Mouse (Mus musculus): ENCODE measurements around the gene Mon1b. TPM values are rescaled to one million over a fixed set of nuclear protein-coding genes. Genes with fewer than 3 reads are reported as not detected.
A peak's percentile ranks its signal among the peaks of the same experiment; 100 is the strongest.

Mon1b gene
- total RNA-seq, 1 experiment: 5.3 TPM

DNA sequence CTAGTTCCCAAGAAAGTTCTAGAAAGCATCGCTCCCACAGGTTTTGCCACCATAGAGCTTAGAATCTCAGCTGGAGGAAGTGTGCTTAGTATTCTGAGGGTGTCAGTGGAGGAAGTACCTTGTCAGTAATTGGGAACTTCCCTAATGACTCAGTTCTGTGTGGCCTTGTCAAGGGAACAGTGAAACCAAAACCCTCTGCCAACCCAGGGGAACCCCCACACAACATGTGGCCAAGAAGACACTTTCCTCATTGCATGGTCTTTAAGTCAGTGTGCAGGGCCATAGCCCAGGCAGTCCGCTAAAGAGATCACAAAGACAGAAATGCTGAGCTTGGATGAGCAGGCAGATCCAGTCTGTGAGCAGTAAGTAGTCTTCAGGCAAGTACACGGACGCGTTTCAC is 20.8 kb downstream of the Mon1b start:
- H3K9ac ChIP-seq (ENCODE audit: insufficient read depth, low read depth, low read length, poor library complexity, severe bottlenecking): no peak overlapping the region
- TF ChIP-seq MAFK (IDR thresholded peaks at IDR 0.05; ENCODE audit: insufficient read depth, low read depth, low read length): no peak
- no peak for TF ChIP-seq CHD2 (IDR thresholded peaks at IDR 0.05; ENCODE audit: low read depth, low read length)
- no peak for TF ChIP-seq ZNF384 (IDR thresholded peaks at IDR 0.05; ENCODE audit: low read depth, low read length)
- TF ChIP-seq ZC3H11A (IDR thresholded peaks at IDR 0.05; ENCODE audit: borderline replicate concordance, low read depth, low read length): no peak
- in situ Hi-C loops (cut with MboI; ENCODE audit: low sequenced_read_pairs in 2 of 2, unreplicated experiment in 2 of 2): loop anchor here in 1 of 2 experiments (25.0 kb wide), 1 partner anchor 331 kb away; no protein-coding TSS in a partner anchor
- H3K9me3 ChIP-seq (ENCODE audit: control insufficient read depth, insufficient read depth, low read depth, low read length): no peaks in the 10 kb centered on the region
- DNase-seq (ENCODE audit: low read depth, low spot score): no peak
- H3K27ac ChIP-seq (ENCODE audit: insufficient read depth, low read depth, low read length, poor library complexity, severe bottlenecking): no peak overlapping the region
- no peaks in the 10 kb centered on the region for H3K4me1 ChIP-seq (ENCODE audit: control insufficient read depth in 2 of 2, insufficient read depth in 2 of 2, low read length in 2 of 2, poor library complexity in 1 of 2)
- H3K4me3 ChIP-seq (ENCODE audit: insufficient read depth in 1 of 2, low read depth in 1 of 2, low read length in 2 of 2, poor library complexity in 1 of 2, severe bottlenecking in 1 of 2): no peak overlapping the region
- H3K36me3 ChIP-seq (ENCODE audit: control insufficient read depth, insufficient read depth, low read length, poor library complexity, severe bottlenecking): no peaks in the 10 kb centered on the region

GRCm38 (mm10) chr8:113656681-113657298 is 21.4 kb downstream of the Mon1b start:
- DNase-seq (ENCODE audit: low read depth, low spot score): no peak
- no peaks in the 10 kb centered on the region for H3K4me1 ChIP-seq (ENCODE audit: control insufficient read depth in 2 of 2, insufficient read depth in 2 of 2, low read length in 2 of 2, poor library complexity in 1 of 2)
- H3K36me3 ChIP-seq (ENCODE audit: control insufficient read depth, insufficient read depth, low read length, poor library complexity, severe bottlenecking): no peaks in the 10 kb centered on the region
- in situ Hi-C loops (cut with MboI; ENCODE audit: low sequenced_read_pairs in 2 of 2, unreplicated experiment in 2 of 2): loop anchor here in 1 of 2 experiments (25.0 kb wide), 1 partner anchor 331 kb away; no protein-coding TSS in a partner anchor
- no peak overlapping the region for H3K9ac ChIP-seq (ENCODE audit: insufficient read depth, low read depth, low read length, poor library complexity, severe bottlenecking)
- H3K9me3 ChIP-seq (ENCODE audit: control insufficient read depth, insufficient read depth, low read depth, low read length): no peaks in the 10 kb centered on the region
- no peak overlapping the region for H3K27ac ChIP-seq (ENCODE audit: insufficient read depth, low read depth, low read length, poor library complexity, severe bottlenecking)
- no peak overlapping the region for H3K4me3 ChIP-seq (ENCODE audit: insufficient read depth in 1 of 2, low read depth in 1 of 2, low read length in 2 of 2, poor library complexity in 1 of 2, severe bottlenecking in 1 of 2)
- TF ChIP-seq HCFC1 (IDR thresholded peaks at IDR 0.05; ENCODE audit: borderline replicate concordance, insufficient read depth, low read length): no peak

GRCm38 (mm10) chr8:113660128-113660527 is 24.7 kb downstream of the Mon1b start:
- no peak for DNase-seq (ENCODE audit: low read depth, low spot score)
- Histone ChIP-seq H3K9me3 (ENCODE audit: control insufficient read depth, insufficient read depth, low read depth, low read length) (no peaks in the 10 kb centered on the region), H3K9ac (ENCODE audit: insufficient read depth, low read depth, low read length, poor library complexity, severe bottlenecking) (no peak overlapping the region), H3K4me1 (ENCODE audit: control insufficient read depth in 2 of 2, insufficient read depth in 2 of 2, low read length in 2 of 2, poor library complexity in 1 of 2) (no peaks in the 10 kb centered on the region), H3K4me3 (ENCODE audit: insufficient read depth in 1 of 2, low read depth in 1 of 2, low read length in 2 of 2, poor library complexity in 1 of 2, severe bottlenecking in 1 of 2) (no peak overlapping the region), H3K36me3 (ENCODE audit: control insufficient read depth, insufficient read depth, low read length, poor library complexity, severe bottlenecking) (no peaks in the 10 kb centered on the region), H3K27ac (ENCODE audit: insufficient read depth, low read depth, low read length, poor library complexity, severe bottlenecking) (no peak overlapping the region)
- in situ Hi-C loops (cut with MboI; ENCODE audit: low sequenced_read_pairs in 2 of 2, unreplicated experiment in 2 of 2): loop anchor here (10.0 to 25.0 kb wide), 3 partner anchors 327 to 775 kb away; partner anchors contain the start of gene Wwox (in 1 of the 2)
- TF ChIP-seq MAFK (IDR thresholded peaks at IDR 0.05; ENCODE audit: insufficient read depth, low read depth, low read length) (no peak), CHD2 (IDR thresholded peaks at IDR 0.05; ENCODE audit: low read depth, low read length) (no peak), ZNF384 (IDR thresholded peaks at IDR 0.05; ENCODE audit: low read depth, low read length) (no peak), HCFC1 (IDR thresholded peaks at IDR 0.05; ENCODE audit: borderline replicate concordance, insufficient read depth, low read length) (no peak), ZC3H11A (IDR thresholded peaks at IDR 0.05; ENCODE audit: borderline replicate concordance, low read depth, low read length) (no peak)

DNA sequence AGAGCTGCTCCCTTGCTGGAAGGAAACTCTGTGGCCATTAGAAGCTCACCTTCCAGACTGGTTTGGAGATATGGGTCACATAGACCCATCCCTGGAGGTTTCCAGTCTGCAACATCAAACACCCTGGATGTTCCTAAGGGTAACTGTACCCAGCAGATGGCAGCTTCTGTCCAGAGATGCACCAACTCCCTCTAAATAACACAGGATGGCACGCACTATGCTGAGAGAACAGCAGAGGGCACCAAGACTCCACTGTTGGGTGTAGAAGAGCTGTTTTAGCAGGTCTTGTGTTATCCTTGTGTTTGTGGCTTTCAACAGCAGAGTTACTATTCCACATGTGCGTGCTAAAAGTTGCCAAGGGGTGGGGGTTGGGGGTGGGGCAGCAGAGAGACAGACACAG is 29.2 kb downstream of the Mon1b start:
- Histone ChIP-seq H3K4me3 (ENCODE audit: insufficient read depth in 1 of 2, low read depth in 1 of 2, low read length in 2 of 2, poor library complexity in 1 of 2, severe bottlenecking in 1 of 2) (no peak overlapping the region), H3K9me3 (ENCODE audit: control insufficient read depth, insufficient read depth, low read depth, low read length) (no peaks in the 10 kb centered on the region), H3K36me3 (ENCODE audit: control insufficient read depth, insufficient read depth, low read length, poor library complexity, severe bottlenecking) (no peaks in the 10 kb centered on the region), H3K27ac (ENCODE audit: insufficient read depth, low read depth, low read length, poor library complexity, severe bottlenecking) (no peak overlapping the region), H3K4me1 (ENCODE audit: control insufficient read depth in 2 of 2, insufficient read depth in 2 of 2, low read length in 2 of 2, poor library complexity in 1 of 2) (no peaks in the 10 kb centered on the region), H3K9ac (ENCODE audit: insufficient read depth, low read depth, low read length, poor library complexity, severe bottlenecking) (no peak overlapping the region)
- peak; percentile 60 for DNase-seq (ENCODE audit: low read depth, low spot score)
- no peak for TF ChIP-seq HCFC1 (IDR thresholded peaks at IDR 0.05; ENCODE audit: borderline replicate concordance, insufficient read depth, low read length)
- TF ChIP-seq MAFK (IDR thresholded peaks at IDR 0.05; ENCODE audit: insufficient read depth, low read depth, low read length): no peak
- peak; percentile 97 for TF ChIP-seq ZC3H11A (IDR thresholded peaks at IDR 0.05; ENCODE audit: borderline replicate concordance, low read depth, low read length)
- no peak for TF ChIP-seq ZNF384 (IDR thresholded peaks at IDR 0.05; ENCODE audit: low read depth, low read length)
- no peak for TF ChIP-seq CHD2 (IDR thresholded peaks at IDR 0.05; ENCODE audit: low read depth, low read length)
- in situ Hi-C loops (cut with MboI; ENCODE audit: low sequenced_read_pairs in 2 of 2, unreplicated experiment in 2 of 2): loop anchor here (10.0 to 25.0 kb wide), 3 partner anchors 323 to 770 kb away; partner anchors contain the start of gene Wwox (in 1 of the 2)

Measured in ES-E14 (cell line).